Mouse (Mus musculus): ENCODE results near the gene Zp2. TPM values are rescaled to one million over a fixed set of nuclear protein-coding genes. Genes with fewer than 3 reads are reported as not detected.

Gene Zp2
- total and polyA plus RNA-seq, 3 experiments = 0.04 TPM; not detected in 2

DNA sequence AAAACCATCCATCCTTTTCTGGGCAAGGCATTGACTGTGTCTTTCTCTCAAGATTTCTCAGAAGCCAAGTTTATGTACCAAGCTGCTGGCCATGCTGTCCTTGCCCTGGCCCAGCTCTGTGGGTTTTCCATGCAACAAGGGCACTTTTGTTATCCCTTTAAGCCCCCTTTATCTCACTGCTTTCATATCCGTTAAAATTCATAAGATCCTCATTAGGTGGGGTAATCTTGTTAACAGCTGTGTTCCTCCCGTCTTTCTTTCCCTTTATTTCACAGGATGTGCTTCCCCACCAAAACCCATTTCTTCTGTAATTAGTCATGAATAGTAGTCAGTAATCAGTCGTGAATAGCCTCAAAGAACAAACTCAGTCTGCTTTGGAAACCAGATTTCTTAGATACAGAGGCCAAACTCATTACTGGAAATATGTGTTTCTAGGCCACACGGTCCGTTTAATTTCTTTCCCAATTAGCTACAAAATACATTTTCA is 12.5 kb upstream of the Zp2 start:
- no peak overlapping the region for H3K9ac ChIP-seq (ENCODE audit: insufficient read depth, low read depth)
- H3K9me3 ChIP-seq (replicated peaks; ENCODE audit: low read length) = peaks cover 12% of the 10 kb centered on the region
- H3K27me3 ChIP-seq (replicated peaks) = no peaks in the 10 kb centered on the region
- no peak for TF ChIP-seq E2F4 (IDR thresholded peaks at IDR 0.05; ENCODE audit: insufficient replicate concordance, low read depth, low read length)
- no peak for TF ChIP-seq USF2 (conservative IDR thresholded peaks at IDR 0.05; ENCODE audit: low read depth, low read length)
- TF ChIP-seq UBTF (IDR thresholded peaks at IDR 0.05; ENCODE audit: low read depth, low read length) = no peak
- TF ChIP-seq MAZ (IDR thresholded peaks at IDR 0.05; ENCODE audit: low read depth, low read length) = no peak
- TF ChIP-seq USF1 (IDR thresholded peaks at IDR 0.05; ENCODE audit: low read depth, low read length) = no peak
- no peak for TF ChIP-seq HCFC1 (IDR thresholded peaks at IDR 0.05; ENCODE audit: low read depth, low read length)
- no peak for TF ChIP-seq SMC3 (IDR thresholded peaks at IDR 0.05; ENCODE audit: low read depth, low read length)
- no peak for TF ChIP-seq POLR2AphosphoS2 (IDR thresholded peaks at IDR 0.05; ENCODE audit: low read depth, low read length)
- TF ChIP-seq GABPA (IDR thresholded peaks at IDR 0.05; ENCODE audit: insufficient replicate concordance, low read depth, low read length) = no peak
- TF ChIP-seq CTCF (conservative IDR thresholded peaks at IDR 0.05 in 1 of 2, IDR thresholded peaks at IDR 0.05 in 1 of 2; ENCODE audit: low read depth in 2 of 2, low read length in 2 of 2) = no peak
- no peak for TF ChIP-seq MYC (IDR thresholded peaks at IDR 0.05; ENCODE audit: low read depth, low read length)
- TF ChIP-seq ZMIZ1 (IDR thresholded peaks at IDR 0.05; ENCODE audit: low read depth, low read length) = no peak
- TF ChIP-seq CHD1 (IDR thresholded peaks at IDR 0.05; ENCODE audit: low read depth, low read length) = no peak
- no peak for TF ChIP-seq ZKSCAN1 (IDR thresholded peaks at IDR 0.05; ENCODE audit: borderline replicate concordance, low read depth, low read length)
- no peak for TF ChIP-seq TCF12 (IDR thresholded peaks at IDR 0.05; ENCODE audit: low read depth, low read length)
- no peaks in the 10 kb centered on the region for H3K79me2 ChIP-seq (replicated peaks; ENCODE audit: control insufficient read depth, extremely low read depth, insufficient read depth, poor library complexity, severe bottlenecking)
- in situ Hi-C loops (cut with MboI; ENCODE audit: low pct_ligation_motif_present, low pct_unique_long_range_greater_than_20kb, low sequenced_read_pairs) = no loop called here
- no peak for DNase-seq (ENCODE audit: extremely low read depth)
- no peaks in the 10 kb centered on the region for H3K36me3 ChIP-seq (replicated peaks in 1 of 2; ENCODE audit: control insufficient read depth in 1 of 2, insufficient read depth in 1 of 2, low read length in 1 of 2)
- H3K4me1 ChIP-seq (ENCODE audit: control insufficient read depth in 1 of 2, insufficient read depth in 2 of 2) = no peaks in the 10 kb centered on the region
- dilution Hi-C loops (cut with MboI; ENCODE audit: extremely low pct_ligation_motif_present, extremely low pct_unique_long_range_greater_than_20kb, low sequenced_read_pairs) = no loop called here
- H3K27ac ChIP-seq (ENCODE audit: insufficient read depth, low read depth) = no peak overlapping the region
- no peak overlapping the region for H3K4me2 ChIP-seq (ENCODE audit: insufficient read depth, low read depth, poor library complexity, severe bottlenecking)
- H3K4me3 ChIP-seq (replicated peaks in 1 of 3; ENCODE audit: low read depth in 2 of 3, low read length in 2 of 3, poor library complexity in 1 of 3) = no peak overlapping the region

DNA sequence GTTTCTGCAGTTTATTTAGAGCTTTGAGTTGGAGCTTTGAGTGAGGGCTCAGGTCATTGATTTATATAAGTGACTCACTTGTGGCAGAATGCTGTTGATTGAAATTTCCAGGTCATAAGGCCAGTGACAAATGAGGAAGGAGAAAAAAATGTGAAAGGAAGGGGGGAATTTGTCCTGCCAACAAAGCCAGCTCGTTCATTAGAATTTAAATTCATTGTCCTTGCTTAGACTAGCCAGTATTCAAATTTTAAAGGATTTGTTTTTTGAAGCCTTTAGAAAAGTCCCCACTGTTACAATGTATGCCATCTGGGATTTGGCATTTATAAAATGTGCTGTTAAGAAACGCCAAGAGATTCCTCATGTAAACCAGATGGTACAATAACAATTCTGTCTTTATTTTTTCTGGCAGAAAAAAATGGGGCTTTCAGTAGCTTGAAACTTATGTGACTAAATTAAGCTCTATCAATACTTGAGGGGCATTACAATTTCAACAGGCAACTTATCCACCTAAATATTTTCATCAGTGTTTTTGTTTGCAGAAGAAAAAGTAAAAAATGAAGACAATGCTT is 11.8 kb upstream of the Zp2 start:
- dilution Hi-C loops (cut with MboI; ENCODE audit: extremely low pct_ligation_motif_present, extremely low pct_unique_long_range_greater_than_20kb, low sequenced_read_pairs) = no loop called here
- peaks cover 12% of the 10 kb centered on the region for H3K9me3 ChIP-seq (replicated peaks; ENCODE audit: low read length)
- H3K27ac ChIP-seq (ENCODE audit: insufficient read depth, low read depth) = no peak overlapping the region
- H3K4me3 ChIP-seq (replicated peaks in 1 of 3; ENCODE audit: low read depth in 2 of 3, low read length in 2 of 3, poor library complexity in 1 of 3) = no peak overlapping the region
- TF ChIP-seq USF2 (conservative IDR thresholded peaks at IDR 0.05; ENCODE audit: low read depth, low read length) (no peak), NRF1 (IDR thresholded peaks at IDR 0.05; ENCODE audit: low read depth, low read length) (no peak), MEF2A (IDR thresholded peaks at IDR 0.05; ENCODE audit: borderline replicate concordance, low read depth, low read length) (no peak), JUN (IDR thresholded peaks at IDR 0.05; ENCODE audit: insufficient read depth, low read depth, low read length) (no peak), PAX5 (IDR thresholded peaks at IDR 0.05; ENCODE audit: low read length) (no peak), GABPA (IDR thresholded peaks at IDR 0.05; ENCODE audit: insufficient replicate concordance, low read depth, low read length) (no peak), POLR2A (IDR thresholded peaks at IDR 0.05; ENCODE audit: low read depth, low read length) (no peak), JUND (conservative IDR thresholded peaks at IDR 0.05; ENCODE audit: low read depth, low read length) (no peak), NELFE (IDR thresholded peaks at IDR 0.05; ENCODE audit: low read depth, low read length) (no peak), ZC3H11A (IDR thresholded peaks at IDR 0.05; ENCODE audit: low read depth, low read length) (no peak), CHD1 (IDR thresholded peaks at IDR 0.05; ENCODE audit: low read depth, low read length) (no peak), ELF1 (IDR thresholded peaks at IDR 0.05; ENCODE audit: low read depth, low read length) (no peak), ZKSCAN1 (IDR thresholded peaks at IDR 0.05; ENCODE audit: borderline replicate concordance, low read depth, low read length) (no peak), UBTF (IDR thresholded peaks at IDR 0.05; ENCODE audit: low read depth, low read length) (no peak), USF1 (IDR thresholded peaks at IDR 0.05; ENCODE audit: low read depth, low read length) (no peak), SMC3 (IDR thresholded peaks at IDR 0.05; ENCODE audit: low read depth, low read length) (no peak), E2F4 (IDR thresholded peaks at IDR 0.05; ENCODE audit: insufficient replicate concordance, low read depth, low read length) (no peak), CTCF (conservative IDR thresholded peaks at IDR 0.05 in 1 of 2, IDR thresholded peaks at IDR 0.05 in 1 of 2; ENCODE audit: low read depth in 2 of 2, low read length in 2 of 2) (no peak)
- H3K9ac ChIP-seq (ENCODE audit: insufficient read depth, low read depth) = no peak overlapping the region
- H3K4me2 ChIP-seq (ENCODE audit: insufficient read depth, low read depth, poor library complexity, severe bottlenecking) = no peak overlapping the region
- H3K36me3 ChIP-seq (replicated peaks in 1 of 2; ENCODE audit: control insufficient read depth in 1 of 2, insufficient read depth in 1 of 2, low read length in 1 of 2) = no peaks in the 10 kb centered on the region
- H3K27me3 ChIP-seq (replicated peaks) = no peaks in the 10 kb centered on the region
- no peaks in the 10 kb centered on the region for H3K79me2 ChIP-seq (replicated peaks; ENCODE audit: control insufficient read depth, extremely low read depth, insufficient read depth, poor library complexity, severe bottlenecking)
- in situ Hi-C loops (cut with MboI; ENCODE audit: low pct_ligation_motif_present, low pct_unique_long_range_greater_than_20kb, low sequenced_read_pairs) = no loop called here
- H3K4me1 ChIP-seq (ENCODE audit: control insufficient read depth in 1 of 2, insufficient read depth in 2 of 2) = no peaks in the 10 kb centered on the region
- DNase-seq (ENCODE audit: extremely low read depth) = no peak

All from CH12.LX (cell line).